In the genomic region with DNA sequence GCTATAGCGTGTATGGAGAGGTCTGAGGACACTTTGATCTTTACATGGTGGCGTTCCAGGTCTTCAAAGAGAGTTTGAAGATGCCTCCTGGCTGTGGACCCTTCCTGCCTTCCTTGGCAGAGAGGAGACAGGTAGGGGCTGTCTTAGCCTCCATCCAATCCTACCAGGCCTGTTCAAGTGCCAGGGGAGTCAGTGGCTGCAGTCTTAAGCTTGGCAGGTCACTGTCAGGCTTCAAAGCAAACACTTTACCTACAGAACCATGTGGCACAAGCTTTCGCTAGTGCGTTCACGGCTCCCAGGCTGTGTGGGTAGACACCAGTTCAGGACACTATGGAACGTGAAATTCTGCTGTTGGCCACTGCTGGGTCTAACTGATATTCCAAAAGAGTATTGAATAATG, we compare ENCODE assay signal across 1 mouse cellular context.
TF ChIP-seq lines count a peak whose summit lies in the region.

No protein-coding gene starts in this region.

TF ChIP-seq in myocyte, 11 proteins besides CTCF, POLR2A, EP300 and RAD21:
- TF ChIP-seq CEBPB (IDR thresholded peaks at IDR 0.05; ENCODE audit: insufficient read depth, poor library complexity, severe bottlenecking), result no peak
- TF ChIP-seq SRF (IDR thresholded peaks at IDR 0.05; ENCODE audit: control insufficient read depth, insufficient read length, low read depth), result no peak
- no peak for TF ChIP-seq REST (IDR thresholded peaks at IDR 0.05; ENCODE audit: insufficient read depth, insufficient read length)
- TF ChIP-seq MYOD1 (IDR thresholded peaks at IDR 0.05; ENCODE audit: control insufficient read depth in 1 of 3, insufficient read length in 2 of 3, low read depth in 2 of 3), result no peak
- TF ChIP-seq TCF12 (IDR thresholded peaks at IDR 0.05; ENCODE audit: insufficient read depth, poor library complexity, severe bottlenecking), result no peak
- no peak for TF ChIP-seq USF1 (IDR thresholded peaks at IDR 0.05; ENCODE audit: low read depth)
- TF ChIP-seq E2F4 (IDR thresholded peaks at IDR 0.05; ENCODE audit: insufficient read depth), result no peak
- no peak for TF ChIP-seq POLR2AphosphoS2 (IDR thresholded peaks at IDR 0.05; ENCODE audit: insufficient read length, low read depth)
- no peak for TF ChIP-seq MYOG (IDR thresholded peaks at IDR 0.05; ENCODE audit: control insufficient read depth in 1 of 3, insufficient read depth in 1 of 3, insufficient read length in 2 of 3, low read depth in 2 of 3)
